Mouse (Mus musculus): ENCODE data around the gene Brca2. TPM values are rescaled to one million over a fixed set of nuclear protein-coding genes. Genes with fewer than 3 reads are reported as not detected.
A peak's percentile ranks its signal among the peaks of the same experiment; 100 is the strongest.

Brca2 gene
- polyA plus RNA-seq, 1 experiment from 2014 or later, result 11.8 TPM

DNA sequence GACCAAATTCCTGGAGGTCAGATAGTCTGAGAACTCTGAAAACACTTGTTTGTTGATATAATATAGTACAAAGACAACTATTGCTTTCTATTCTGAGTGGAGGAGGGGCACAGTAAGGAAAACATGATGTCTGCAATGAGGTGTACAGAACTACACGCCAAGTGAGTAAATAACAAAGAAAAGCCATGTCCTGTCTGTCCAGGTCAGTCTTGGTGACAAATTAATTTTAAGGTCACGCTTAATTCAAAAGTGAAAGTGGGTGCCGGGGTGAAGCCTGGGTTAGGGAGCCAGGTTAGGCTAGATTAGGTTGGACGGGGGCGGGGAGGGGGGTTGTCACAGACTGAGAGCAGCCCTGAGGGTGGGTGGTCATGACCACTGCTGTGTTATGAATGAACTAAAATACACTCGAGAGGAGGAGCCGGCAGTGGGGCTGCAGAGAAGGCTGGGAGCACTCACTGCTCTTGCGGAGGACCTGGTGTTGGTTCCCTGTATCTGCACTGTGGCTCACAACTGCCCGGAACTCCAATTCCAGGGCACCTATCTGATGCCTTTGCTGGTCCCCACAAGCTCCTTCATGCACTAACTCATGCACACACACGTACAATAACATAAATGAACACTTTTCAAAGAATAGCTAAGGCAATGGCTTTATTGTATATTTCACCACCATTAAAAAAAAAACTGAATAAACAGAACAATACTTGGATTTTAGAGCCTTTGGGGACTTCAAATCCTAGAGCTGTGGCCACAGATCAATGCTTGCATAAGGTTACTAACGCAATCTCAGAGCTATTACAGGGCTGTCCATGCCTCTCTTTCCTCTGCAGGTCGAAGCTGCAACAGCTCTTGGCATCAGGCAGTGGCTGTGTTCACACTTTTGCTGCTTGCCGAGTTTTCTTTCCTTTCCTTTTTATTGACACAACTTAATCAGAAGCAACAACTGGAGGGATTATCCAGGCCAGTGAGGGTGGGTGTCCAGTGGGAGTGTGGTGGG lies 77.2 kb downstream of the Brca2 start:
- H3K4me3 ChIP-seq (ENCODE audit: low read depth, low read length), result no peak overlapping the region
- WGBS, result 69% methylated on average over 13 of the region's 13 CpGs
- DNase-seq (ENCODE audit: low spot score) (no peak), ATAC-seq (no peak)
- H3K9me3 ChIP-seq (replicated peaks; ENCODE audit: control insufficient read depth, low read length), result no peaks in the 10 kb centered on the region
- H3K4me2 ChIP-seq (ENCODE audit: low read length), result no peak overlapping the region
- 0 out of 2 replicates have a peak, but pooled peaks cover 2% of the 10 kb centered on the region for H3K36me3 ChIP-seq (ENCODE audit: control insufficient read depth, insufficient read depth, low read length)
- H3K9ac ChIP-seq (ENCODE audit: low read length), result no peak overlapping the region
- H3K27me3 ChIP-seq (replicated peaks; ENCODE audit: control insufficient read depth, insufficient read depth, low read length), result no peaks in the 10 kb centered on the region
- H3K4me1 ChIP-seq (ENCODE audit: control insufficient read depth, insufficient read depth, low read length), result peaks cover 3% of the 10 kb centered on the region
- no peak overlapping the region for H3K27ac ChIP-seq (ENCODE audit: low read depth, low read length)

DNA sequence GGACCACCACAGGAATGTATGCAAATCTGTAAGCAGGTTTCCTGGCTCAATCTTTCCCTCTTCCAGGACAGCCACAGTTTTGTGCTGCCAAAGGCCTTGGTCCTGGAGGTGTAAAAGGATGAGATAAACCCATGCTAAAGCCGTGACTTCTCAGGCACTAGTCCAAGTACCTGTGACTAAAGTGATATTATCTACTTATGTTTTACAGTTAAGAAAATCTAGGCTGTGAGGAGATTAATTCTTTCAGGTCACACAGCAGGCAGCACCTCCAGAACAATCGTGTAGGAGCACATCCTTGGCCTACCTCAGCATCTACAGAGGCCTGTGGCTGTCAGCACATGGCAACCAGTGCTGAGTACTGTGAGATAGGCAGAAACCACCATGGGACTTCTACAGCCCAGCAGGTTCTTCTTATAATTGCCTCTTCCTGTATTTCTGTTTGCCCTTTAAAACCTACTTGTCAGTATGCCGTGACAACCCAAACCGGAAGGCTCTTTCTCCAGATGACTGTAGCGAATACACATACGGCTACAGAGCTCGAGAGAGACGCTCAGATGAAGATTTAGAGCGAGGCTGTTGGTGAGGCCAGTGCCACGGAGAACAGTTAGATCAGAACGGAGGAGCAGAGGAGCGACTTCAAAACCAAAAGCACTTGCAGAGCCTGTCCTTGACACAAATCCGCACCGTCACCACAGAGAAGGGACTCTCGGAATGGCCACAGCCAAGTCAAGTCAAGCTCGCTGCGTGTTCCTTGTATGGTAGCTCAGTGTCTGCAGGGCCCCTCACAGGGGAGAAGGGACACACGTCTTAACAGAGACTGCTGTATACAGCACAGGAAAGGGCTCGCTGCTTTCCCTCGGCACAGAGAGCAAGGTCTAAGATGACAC lies 78.4 kb downstream of the Brca2 start:
- Histone ChIP-seq H3K4me1 (ENCODE audit: control insufficient read depth, insufficient read depth, low read length) (no peaks in the 10 kb centered on the region), H3K36me3 (ENCODE audit: control insufficient read depth, insufficient read depth, low read length) (0 out of 2 replicates have a peak, but pooled peaks cover 2% of the 10 kb centered on the region), H3K4me2 (ENCODE audit: low read length) (no peak overlapping the region), H3K27ac (ENCODE audit: low read depth, low read length) (no peak overlapping the region), H3K9ac (ENCODE audit: low read length) (no peak overlapping the region), H3K27me3 (replicated peaks; ENCODE audit: control insufficient read depth, insufficient read depth, low read length) (no peaks in the 10 kb centered on the region), H3K9me3 (replicated peaks; ENCODE audit: control insufficient read depth, low read length) (no peaks in the 10 kb centered on the region), H3K4me3 (ENCODE audit: low read depth, low read length) (no peak overlapping the region)
- 79% methylated on average over 20 of the region's 20 CpGs for WGBS
- no peak for DNase-seq (ENCODE audit: low spot score)
- no peak for ATAC-seq

DNA sequence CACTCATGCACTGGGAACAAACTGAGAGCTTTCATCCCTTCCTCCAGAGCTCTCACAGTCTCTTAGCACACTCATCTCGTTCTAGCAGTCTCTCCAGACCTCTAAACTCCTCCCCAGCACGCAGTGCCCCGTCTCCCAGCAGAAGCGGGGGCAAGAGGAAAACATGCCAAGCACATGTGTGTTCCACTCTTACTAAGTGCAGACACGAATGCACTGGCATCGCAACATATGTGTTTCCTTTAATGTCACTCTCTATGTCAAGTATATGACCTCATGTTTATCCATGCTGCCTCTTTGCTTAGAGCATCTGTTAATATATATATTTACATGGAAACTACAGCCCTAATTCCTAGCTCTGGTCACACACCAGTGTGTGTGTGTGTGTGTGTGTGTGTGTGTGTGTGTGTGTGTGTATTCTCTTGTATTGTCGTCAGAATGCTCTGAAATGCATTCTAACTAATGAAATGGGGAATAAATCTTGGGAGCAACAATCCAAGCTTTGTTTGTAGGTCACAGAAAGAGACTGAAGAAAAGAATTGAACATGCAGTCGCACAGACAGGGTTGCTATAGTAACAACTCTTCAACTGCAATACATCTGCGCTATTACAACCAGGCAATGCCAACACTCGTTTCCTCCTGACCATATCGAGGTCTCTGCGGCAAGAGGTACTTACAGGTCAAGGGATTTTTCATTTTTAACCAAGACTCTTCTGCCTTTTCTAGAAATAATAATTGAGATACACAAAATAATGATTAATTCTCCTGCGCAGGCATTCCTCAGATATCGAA lies 79.2 kb downstream of the Brca2 start:
- 65% methylated on average over 14 of the region's 14 CpGs for WGBS
- no peaks in the 10 kb centered on the region for H3K4me1 ChIP-seq (ENCODE audit: control insufficient read depth, insufficient read depth, low read length)
- peaks cover 5% of the 10 kb centered on the region; the same call in 1 of the 2 replicates for H3K36me3 ChIP-seq (ENCODE audit: control insufficient read depth, insufficient read depth, low read length)
- no peaks in the 10 kb centered on the region for H3K9me3 ChIP-seq (replicated peaks; ENCODE audit: control insufficient read depth, low read length)
- no peak overlapping the region for H3K9ac ChIP-seq (ENCODE audit: low read length)
- ATAC-seq, result peak; percentile 35; the same call in 1 of the 2 replicates
- H3K27me3 ChIP-seq (replicated peaks; ENCODE audit: control insufficient read depth, insufficient read depth, low read length), result no peaks in the 10 kb centered on the region
- peak; percentile 40 for DNase-seq (ENCODE audit: low spot score)
- no peak overlapping the region for H3K27ac ChIP-seq (ENCODE audit: low read depth, low read length)
- no peak overlapping the region for H3K4me3 ChIP-seq (ENCODE audit: low read depth, low read length)
- H3K4me2 ChIP-seq (ENCODE audit: low read length), result no peak overlapping the region

DNA sequence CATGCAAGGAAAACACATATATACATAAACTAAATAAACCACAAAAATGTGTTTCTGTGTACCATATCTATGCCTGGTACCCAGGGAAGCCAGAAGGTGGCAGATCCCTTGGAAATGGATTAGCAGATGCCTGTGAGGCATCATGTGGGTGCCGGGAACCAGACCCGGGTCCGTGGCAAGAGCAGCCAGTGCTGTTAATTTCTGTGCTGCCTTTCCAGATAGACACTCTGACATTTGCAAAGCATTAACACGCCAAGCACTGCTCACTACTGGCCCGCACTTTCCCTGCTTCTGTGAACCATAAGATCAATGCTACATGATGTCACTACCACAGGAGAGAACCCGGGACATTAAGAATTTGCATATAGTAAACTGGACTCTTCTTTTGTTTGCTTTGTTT lies 83.7 kb downstream of the Brca2 start:
- H3K36me3 ChIP-seq (ENCODE audit: control insufficient read depth, insufficient read depth, low read length), result peaks cover 12% of the 10 kb centered on the region
- no peaks in the 10 kb centered on the region for H3K4me1 ChIP-seq (ENCODE audit: control insufficient read depth, insufficient read depth, low read length)
- no peaks in the 10 kb centered on the region for H3K9me3 ChIP-seq (replicated peaks; ENCODE audit: control insufficient read depth, low read length)
- no peak overlapping the region for H3K9ac ChIP-seq (ENCODE audit: low read length)
- no peak overlapping the region for H3K27ac ChIP-seq (ENCODE audit: low read depth, low read length)
- H3K4me2 ChIP-seq (ENCODE audit: low read length), result no peak overlapping the region
- H3K27me3 ChIP-seq (replicated peaks; ENCODE audit: control insufficient read depth, insufficient read depth, low read length), result no peaks in the 10 kb centered on the region
- ATAC-seq, result no peak
- 93% methylated on average over 6 of the region's 6 CpGs for WGBS
- DNase-seq (ENCODE audit: low spot score), result no peak
- H3K4me3 ChIP-seq (ENCODE audit: low read depth, low read length), result no peak overlapping the region

DNA sequence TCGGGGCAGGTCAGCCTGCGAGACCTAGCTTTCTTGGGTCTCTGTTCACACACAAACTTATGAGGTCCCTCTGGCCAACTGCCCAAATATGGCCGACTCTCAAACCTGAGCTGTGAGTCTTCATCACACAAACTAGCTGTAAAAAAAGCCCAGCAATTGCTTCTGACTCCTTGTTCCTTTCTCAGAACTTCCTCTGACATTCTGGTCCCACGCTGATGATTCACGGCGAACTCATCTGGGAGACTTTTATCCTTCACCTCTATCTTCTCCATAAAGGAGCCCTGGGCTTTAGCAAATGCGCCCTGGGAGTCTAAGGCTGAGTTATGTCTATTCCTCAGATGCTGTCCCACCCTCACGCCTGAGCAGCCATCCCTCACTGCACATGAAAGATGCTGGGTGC lies 85.2 kb downstream of the Brca2 start:
- Histone ChIP-seq H3K4me1 (ENCODE audit: control insufficient read depth, insufficient read depth, low read length) (no peaks in the 10 kb centered on the region), H3K4me2 (ENCODE audit: low read length) (no peak overlapping the region), H3K9me3 (replicated peaks; ENCODE audit: control insufficient read depth, low read length) (no peaks in the 10 kb centered on the region), H3K4me3 (ENCODE audit: low read depth, low read length) (no peak overlapping the region), H3K9ac (ENCODE audit: low read length) (no peak overlapping the region), H3K36me3 (ENCODE audit: control insufficient read depth, insufficient read depth, low read length) (peaks cover 12% of the 10 kb centered on the region), H3K27ac (ENCODE audit: low read depth, low read length) (no peak overlapping the region), H3K27me3 (replicated peaks; ENCODE audit: control insufficient read depth, insufficient read depth, low read length) (no peaks in the 10 kb centered on the region)
- ATAC-seq (no peak), DNase-seq (ENCODE audit: low spot score) (no peak)
- WGBS, result 98% methylated on average over 8 of the region's 8 CpGs

DNA sequence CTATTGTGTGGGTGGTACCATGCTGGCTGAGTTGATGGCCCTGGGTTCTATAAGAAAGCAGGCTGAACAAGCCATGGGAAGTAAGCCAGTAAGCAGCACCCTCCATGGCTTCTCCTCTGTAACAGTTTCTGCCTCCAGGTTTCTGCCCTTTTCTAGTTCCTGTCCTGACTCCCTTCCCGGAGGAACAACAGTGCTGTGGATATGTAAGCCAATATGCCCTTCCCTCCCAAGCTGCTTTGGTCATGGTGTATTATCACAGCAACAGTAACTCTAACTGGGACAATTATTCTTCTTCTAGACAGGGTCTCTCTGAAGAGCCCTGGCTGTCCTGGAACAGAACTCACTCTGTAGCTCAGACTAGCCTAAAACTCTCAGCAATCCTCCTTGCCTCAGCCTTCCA lies 88.7 kb downstream of the Brca2 start:
- no peak overlapping the region for H3K4me2 ChIP-seq (ENCODE audit: low read length)
- no peak overlapping the region for H3K9ac ChIP-seq (ENCODE audit: low read length)
- H3K27me3 ChIP-seq (replicated peaks; ENCODE audit: control insufficient read depth, insufficient read depth, low read length), result no peaks in the 10 kb centered on the region
- H3K9me3 ChIP-seq (replicated peaks; ENCODE audit: control insufficient read depth, low read length), result no peaks in the 10 kb centered on the region
- H3K4me1 ChIP-seq (ENCODE audit: control insufficient read depth, insufficient read depth, low read length), result no peaks in the 10 kb centered on the region
- ATAC-seq (no peak), DNase-seq (ENCODE audit: low spot score) (no peak)
- H3K27ac ChIP-seq (ENCODE audit: low read depth, low read length), result no peak overlapping the region
- H3K36me3 ChIP-seq (ENCODE audit: control insufficient read depth, insufficient read depth, low read length), result peaks cover 9% of the 10 kb centered on the region
- WGBS, result 88% methylated on average over 1 of the region's 1 CpGs
- H3K4me3 ChIP-seq (ENCODE audit: low read depth, low read length), result no peak overlapping the region

DNA sequence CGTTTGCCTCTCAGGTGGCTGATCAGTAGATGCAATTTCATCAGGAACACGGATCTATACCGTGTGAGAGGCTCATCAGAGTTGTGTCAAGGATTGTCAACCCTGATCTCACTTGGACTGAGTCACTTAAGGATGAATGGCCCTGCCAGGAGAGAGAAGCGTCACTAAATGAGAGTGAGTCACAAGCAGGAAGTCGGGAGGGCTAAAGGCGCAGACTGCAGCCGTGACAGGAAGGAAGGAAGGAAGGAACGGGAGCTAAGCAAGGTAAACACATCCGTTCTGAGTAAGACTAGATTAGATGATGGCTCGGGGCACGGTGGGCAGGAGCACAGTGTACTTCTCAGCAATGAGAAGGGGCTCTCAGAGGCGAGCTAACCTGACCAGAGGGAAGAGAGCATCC lies 89.3 kb downstream of the Brca2 start:
- Histone ChIP-seq H3K9ac (ENCODE audit: low read length) (no peak overlapping the region), H3K27me3 (replicated peaks; ENCODE audit: control insufficient read depth, insufficient read depth, low read length) (no peaks in the 10 kb centered on the region), H3K27ac (ENCODE audit: low read depth, low read length) (no peak overlapping the region), H3K36me3 (ENCODE audit: control insufficient read depth, insufficient read depth, low read length) (peaks cover 6% of the 10 kb centered on the region), H3K4me3 (ENCODE audit: low read depth, low read length) (no peak overlapping the region), H3K4me2 (ENCODE audit: low read length) (no peak overlapping the region), H3K9me3 (replicated peaks; ENCODE audit: control insufficient read depth, low read length) (no peaks in the 10 kb centered on the region), H3K4me1 (ENCODE audit: control insufficient read depth, insufficient read depth, low read length) (no peaks in the 10 kb centered on the region)
- no peak for ATAC-seq
- DNase-seq (ENCODE audit: low spot score), result no peak
- WGBS, result 88% methylated on average over 12 of the region's 12 CpGs

DNA sequence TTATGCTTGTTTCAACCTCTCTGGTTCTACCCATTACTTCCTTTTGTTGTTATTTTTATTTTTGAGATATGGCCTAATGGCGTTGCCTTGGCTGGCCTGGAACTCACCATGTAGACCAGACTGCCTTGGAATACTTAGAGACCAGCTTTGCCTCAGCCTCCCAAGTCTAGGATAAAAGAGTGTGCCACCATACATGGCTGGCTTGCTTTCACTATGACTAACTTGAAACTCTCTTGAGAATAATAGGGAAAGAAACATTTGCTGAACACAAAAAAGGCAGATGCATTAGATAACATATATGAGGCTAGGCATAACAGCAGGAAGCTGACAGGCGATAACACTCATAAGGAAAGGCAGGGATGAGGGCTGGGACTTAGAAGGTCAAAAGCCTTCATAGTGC lies 91.6 kb downstream of the Brca2 start:
- ATAC-seq (no peak), DNase-seq (ENCODE audit: low spot score) (no peak)
- Histone ChIP-seq H3K4me3 (ENCODE audit: low read depth, low read length) (no peak overlapping the region), H3K9ac (ENCODE audit: low read length) (no peak overlapping the region), H3K27me3 (replicated peaks; ENCODE audit: control insufficient read depth, insufficient read depth, low read length) (no peaks in the 10 kb centered on the region), H3K9me3 (replicated peaks; ENCODE audit: control insufficient read depth, low read length) (no peaks in the 10 kb centered on the region), H3K36me3 (ENCODE audit: control insufficient read depth, insufficient read depth, low read length) (no peaks in the 10 kb centered on the region), H3K27ac (ENCODE audit: low read depth, low read length) (no peak overlapping the region), H3K4me1 (ENCODE audit: control insufficient read depth, insufficient read depth, low read length) (no peaks in the 10 kb centered on the region), H3K4me2 (ENCODE audit: low read length) (no peak overlapping the region)
- WGBS, result 91% methylated on average over 2 of the region's 2 CpGs

All from forebrain, embryonic 14.5 days (tissue).